Mouse (Mus musculus): ENCODE results near the gene Gm20388.

- TF ChIP-seq CTCF (IDR thresholded peaks at IDR 0.05; ENCODE audit: extremely low read depth, insufficient read depth, low read length) (no peak), POLR2A (IDR thresholded peaks at IDR 0.05; ENCODE audit: extremely low read depth, insufficient read depth, low read length) (peak; percentile 57; the same call in 1 of the 2 replicates)
These were observed 4471.6 kb downstream of the Gm20388 start for GRCm38 (mm10) chr8:124382235-124382634.

All from cortical plate, adult 2 months (tissue).